Mouse (Mus musculus) lung, postnatal 25 days (tissue): ENCODE measurements around the gene Zfp28.

Experiments
- DNase-seq: peaks from one replicate; pipeline ENCODE4 v3.0.0; 2022; ENCODE audit warnings: low spot score

Gene Zfp28

DNA sequence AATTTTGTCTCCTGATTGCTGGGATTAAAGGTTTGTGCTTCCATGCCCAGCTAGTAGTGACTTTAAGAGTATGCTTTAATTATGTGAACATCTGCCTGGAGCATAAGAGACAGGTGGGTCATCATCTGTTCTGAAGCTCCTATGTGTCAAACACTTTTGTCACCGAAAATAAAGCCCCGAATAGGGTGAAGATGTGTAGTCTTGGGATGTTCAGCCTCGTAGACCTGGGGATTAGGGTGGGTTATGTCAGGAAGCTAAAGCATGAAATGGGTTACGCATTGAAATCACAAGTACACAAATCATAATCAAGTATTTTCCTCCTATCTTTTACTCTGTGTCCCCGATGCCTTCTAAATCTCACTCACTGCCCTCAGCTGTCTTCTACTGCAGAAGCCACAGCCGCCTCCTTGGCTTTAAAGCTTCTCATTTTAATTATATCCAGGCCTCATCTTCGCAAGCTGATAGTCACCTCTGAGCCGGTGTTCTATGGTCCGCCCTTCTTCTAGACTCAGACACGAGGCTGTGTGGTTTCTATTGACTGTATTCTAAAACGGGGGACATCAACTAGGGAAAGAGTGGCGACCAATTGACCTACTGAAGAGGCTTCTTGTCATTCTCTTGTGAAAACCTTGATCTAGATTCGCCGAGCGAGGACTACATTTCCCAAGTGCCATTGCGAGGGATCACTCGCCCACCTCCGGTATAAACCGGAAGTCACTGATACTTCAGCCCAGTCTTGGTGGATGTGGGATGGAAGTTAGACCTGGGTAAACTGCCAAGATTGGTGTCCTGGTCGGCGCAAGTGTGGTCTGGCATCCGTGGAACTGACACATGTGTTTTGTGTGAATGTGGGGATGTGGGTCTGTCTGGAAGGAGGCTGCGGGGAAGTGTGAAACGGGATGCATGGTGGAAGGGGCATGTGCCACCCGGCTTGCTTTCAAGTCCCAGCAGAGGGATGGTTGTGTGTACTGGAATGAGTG is 15.2 kb downstream of the Zfp28 start, which contains the start of gene Smim17:
TSS of gene Smim17 (plus strand) at position 720 of the 980 bp plus-strand sequence.
- DNase-seq = peak; percentile 16

DNA sequence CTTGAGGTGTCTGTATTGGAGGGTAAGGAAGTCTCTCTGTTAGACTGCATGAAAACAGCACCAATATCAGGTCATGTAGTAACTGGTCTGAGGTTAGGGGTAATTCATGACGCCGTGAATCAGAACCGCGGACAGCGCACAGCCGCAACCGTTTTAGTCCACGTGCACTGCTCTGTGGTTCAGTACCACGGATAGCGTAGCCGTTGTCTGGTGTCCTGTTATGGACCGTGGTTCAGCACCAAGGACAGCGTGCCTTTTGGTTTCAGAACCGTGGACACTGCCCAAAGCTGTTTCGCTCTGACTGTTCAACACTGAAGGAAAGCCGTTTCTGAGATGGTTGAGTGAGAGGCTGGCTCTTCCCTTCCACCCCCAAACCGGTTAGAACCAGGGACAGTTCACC is 26.9 kb downstream of the Zfp28 start, which contains the start of gene Gm20715:
TSS of gene Gm20715 (plus strand) at position 235 of the 400 bp plus-strand sequence.
- DNase-seq = peak; percentile 93

DNA sequence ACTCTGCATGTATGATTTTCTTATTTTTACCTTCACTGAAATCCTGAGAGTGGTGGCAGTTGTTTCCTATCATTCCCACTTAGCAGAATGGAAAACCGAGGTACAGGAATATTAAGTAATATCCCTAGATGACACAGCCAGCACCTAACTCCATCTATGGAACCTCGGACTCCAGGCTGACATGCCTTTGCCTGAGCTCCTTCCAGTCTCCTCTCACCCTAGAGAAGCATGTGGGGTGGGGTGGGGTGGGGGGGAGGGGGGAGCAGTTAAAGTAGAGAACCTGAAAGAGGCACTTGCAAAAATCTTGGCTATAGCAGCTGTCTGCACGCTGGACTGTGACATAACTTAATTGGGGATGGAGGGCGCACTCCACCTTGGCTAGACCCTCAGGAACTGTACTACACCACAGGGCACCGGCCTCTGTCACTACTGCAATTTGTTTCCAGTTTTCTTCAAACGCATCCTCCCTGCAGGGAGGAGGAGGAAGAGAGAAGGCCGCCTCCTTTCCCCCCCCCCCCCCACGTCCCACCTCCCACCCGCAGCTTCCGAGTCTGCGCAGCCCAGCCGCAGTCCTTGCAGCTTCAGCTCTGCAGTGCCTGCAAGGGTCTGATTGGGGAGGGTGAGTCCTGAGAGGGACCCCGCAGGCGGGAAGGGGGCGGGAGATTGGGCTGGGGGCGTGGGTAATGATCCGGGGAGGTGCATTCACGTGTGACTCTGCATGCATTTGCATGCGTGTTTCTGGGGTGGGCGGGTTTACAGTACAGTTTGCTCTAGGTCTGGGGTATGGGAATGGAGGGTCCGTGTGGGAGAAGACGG is 31.7 kb downstream of the Zfp28 start:
- no peak for DNase-seq

DNA sequence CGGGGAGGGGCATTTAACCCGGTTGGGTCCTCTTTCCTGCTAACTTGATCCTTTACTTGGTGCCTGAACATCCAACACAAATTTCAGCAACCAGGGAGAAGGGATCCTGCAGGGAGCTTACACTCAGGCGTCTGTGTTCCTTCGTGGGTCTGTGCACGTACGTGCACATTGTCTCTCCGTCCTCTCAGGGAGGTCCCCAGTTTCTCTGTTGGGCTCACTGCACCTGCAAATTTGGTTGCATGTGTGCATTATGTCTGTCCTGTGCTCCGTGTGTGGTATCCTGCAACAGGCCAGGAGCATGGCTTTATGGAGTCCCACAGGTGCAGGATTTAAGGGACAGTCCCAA is 32.3 kb downstream of the Zfp28 start:
- DNase-seq = no peak

DNA sequence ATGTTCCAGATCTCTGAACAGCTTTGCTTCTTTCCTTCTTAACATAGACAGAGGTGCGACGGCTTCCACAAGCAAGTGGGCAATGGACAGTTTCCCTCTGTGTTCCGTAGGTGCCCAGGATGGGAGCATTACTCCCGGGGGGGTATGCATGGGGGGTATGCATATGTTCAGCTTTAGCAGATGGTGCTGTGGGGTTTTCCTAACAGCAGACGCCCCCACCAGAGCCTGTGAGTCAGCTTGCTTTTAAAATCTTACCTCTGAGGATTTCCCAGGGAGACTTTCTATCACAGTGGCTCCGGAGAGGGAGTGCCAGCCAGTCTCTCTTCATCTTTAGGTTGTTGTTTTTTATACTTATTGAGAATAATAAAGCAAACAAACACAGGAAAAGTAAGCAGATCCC is 36.8 kb downstream of the Zfp28 start:
- no peak for DNase-seq

DNA sequence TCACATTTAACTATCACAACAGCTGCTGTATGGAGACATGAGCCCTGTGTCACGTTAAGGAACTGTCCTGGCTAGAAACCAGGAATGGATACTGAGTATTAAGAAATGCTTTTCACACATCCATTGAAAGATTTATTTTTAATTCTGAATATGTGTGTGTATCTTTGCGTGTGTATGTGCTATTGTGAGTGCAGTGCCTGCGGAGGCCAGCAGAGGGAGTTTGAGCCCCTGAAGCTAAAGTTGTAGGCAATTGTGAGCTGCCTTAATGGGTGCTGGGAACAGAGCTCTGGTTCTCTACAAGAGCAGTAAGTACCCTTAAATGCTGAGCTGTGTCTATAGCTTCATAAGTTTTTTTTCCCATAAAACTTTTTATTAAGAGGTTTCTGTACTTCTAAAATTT is 46.3 kb downstream of the Zfp28 start:
- no peak for DNase-seq

DNA sequence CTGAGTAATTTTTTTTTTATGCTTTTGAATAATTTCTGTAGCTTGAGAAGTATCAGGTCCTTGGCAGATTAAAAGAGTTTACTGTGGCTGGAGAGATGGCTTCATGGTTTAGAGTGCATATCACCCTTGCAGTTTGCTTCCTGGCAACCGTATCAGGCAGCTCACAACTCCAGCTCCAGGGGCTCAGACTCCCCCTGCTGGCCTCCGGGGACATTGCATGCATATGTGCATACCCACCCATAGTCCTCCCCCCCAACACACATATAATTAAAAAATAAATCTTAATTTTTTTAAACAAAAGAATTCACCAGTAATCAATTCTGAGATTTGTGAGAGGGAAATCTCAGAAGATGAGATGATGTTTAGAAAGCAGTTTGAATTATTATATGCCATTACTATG is 47.2 kb downstream of the Zfp28 start:
- DNase-seq = peak; percentile 13

DNA sequence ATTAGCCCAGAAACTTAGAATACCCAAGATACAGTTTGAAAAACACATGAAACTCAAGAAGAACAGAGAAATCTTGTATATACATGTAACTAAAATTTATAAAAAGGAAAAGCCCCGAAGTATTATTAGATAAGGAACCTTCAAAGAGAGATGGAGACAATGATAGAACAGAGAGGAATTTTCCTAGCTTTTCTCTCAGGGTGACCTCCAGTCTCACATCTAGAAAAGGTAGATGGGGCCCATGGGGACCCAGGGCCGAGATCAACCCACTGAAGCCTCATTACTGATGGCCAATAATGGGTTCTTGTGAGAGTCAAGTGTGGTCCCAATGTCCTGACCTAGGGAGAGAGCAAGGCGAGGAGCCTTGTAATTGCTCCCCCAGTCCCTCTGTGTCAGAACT is 55.3 kb downstream of the Zfp28 start, which contains the start of gene Olfr1344:
TSS of gene Olfr1344 (plus strand) at position 301 of the 400 bp plus-strand sequence.
- DNase-seq = no peak

DNA sequence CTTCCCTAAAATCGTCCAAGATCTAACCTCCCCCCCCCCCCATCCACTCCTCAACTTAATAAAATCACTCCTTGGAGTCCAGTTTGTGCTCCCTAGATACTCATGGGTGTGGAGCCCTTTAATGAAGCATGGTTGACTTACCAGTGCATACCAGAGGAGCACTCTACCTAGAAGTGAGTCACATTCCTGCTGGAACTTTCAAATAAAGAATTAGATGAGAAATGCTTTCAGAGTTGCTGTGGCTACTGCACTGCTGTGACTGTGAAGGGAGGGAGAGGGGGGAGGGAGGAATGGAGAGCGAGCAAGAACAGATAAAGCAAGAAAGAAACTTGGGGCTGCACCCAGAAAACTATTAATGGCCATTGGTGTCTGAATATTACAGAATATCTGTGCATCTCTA is 58.1 kb downstream of the Zfp28 start:
- DNase-seq = no peak
